Mouse (Mus musculus): Measurements from ENCODE around the gene Ptprj. TPM values are rescaled to one million over a fixed set of nuclear protein-coding genes. Genes with fewer than 3 reads are reported as not detected.

Ptprj gene
- polyA plus RNA-seq, 1 experiment from 2014 or later = 4.2 TPM

GRCm38 (mm10) chr2:90570216-90570615, 10.2 kb downstream of the Ptprj start:
- Histone ChIP-seq H3K9me3 (ENCODE audit: low read length) (no peaks in the 10 kb centered on the region), H3K27ac (ENCODE audit: low read length) (no peak overlapping the region), H3K27me3 (replicated peaks; ENCODE audit: insufficient read depth, low read length) (no peaks in the 10 kb centered on the region), H3K4me3 (ENCODE audit: low read depth, low read length) (no peak overlapping the region), H3K9ac (replicated peaks; ENCODE audit: low read depth) (no peak overlapping the region), H3K4me2 (replicated peaks; ENCODE audit: low read depth, low read length) (no peak overlapping the region), H3K36me3 (ENCODE audit: insufficient read depth, low read length) (no peaks in the 10 kb centered on the region), H3K4me1 (ENCODE audit: insufficient read depth, low read depth, low read length) (peaks cover 5% of the 10 kb centered on the region; the same call in 1 of the 2 replicates)
- no peak for ATAC-seq
- WGBS = 79% methylated on average over 10 of the region's 10 CpGs
- no peak for TF ChIP-seq CTCF (IDR thresholded peaks at IDR 0.05)
- no peak for TF ChIP-seq EP300 (IDR thresholded peaks at IDR 0.05)
- DNase-seq (ENCODE audit: low spot score) = no peak

GRCm38 (mm10) chr2:90568961-90569481, 11.4 kb downstream of the Ptprj start:
- DNase-seq (ENCODE audit: low spot score) = no peak
- no peaks in the 10 kb centered on the region for H3K36me3 ChIP-seq (ENCODE audit: insufficient read depth, low read length)
- 79% methylated on average over 7 of the region's 7 CpGs for WGBS

GRCm38 (mm10) chr2:90568091-90568490, 12.4 kb downstream of the Ptprj start:
- no peak overlapping the region for H3K27ac ChIP-seq (ENCODE audit: low read length)
- no peak for TF ChIP-seq CTCF (IDR thresholded peaks at IDR 0.05)
- no peak for TF ChIP-seq EP300 (IDR thresholded peaks at IDR 0.05)

More at GRCm38 (mm10) chr2:90568961-90569481, 11.4 kb downstream of the Ptprj start:
- H3K9me3 ChIP-seq (ENCODE audit: low read length) = no peaks in the 10 kb centered on the region
- no peak overlapping the region for H3K4me3 ChIP-seq (ENCODE audit: low read depth, low read length)
- H3K9ac ChIP-seq (replicated peaks; ENCODE audit: low read depth) = no peak overlapping the region
- H3K4me2 ChIP-seq (replicated peaks; ENCODE audit: low read depth, low read length) = no peak overlapping the region
- peak; percentile 37; the same call in 1 of the 2 replicates for ATAC-seq
- no peaks in the 10 kb centered on the region for H3K27me3 ChIP-seq (replicated peaks; ENCODE audit: insufficient read depth, low read length)
- TF ChIP-seq CTCF (IDR thresholded peaks at IDR 0.05) (no peak), EP300 (IDR thresholded peaks at IDR 0.05) (no peak)
- H3K4me1 ChIP-seq (ENCODE audit: insufficient read depth, low read depth, low read length) = peaks cover 5% of the 10 kb centered on the region; the same call in 1 of the 2 replicates
- H3K27ac ChIP-seq (ENCODE audit: low read length) = no peak overlapping the region

GRCm38 (mm10) chr2:90566773-90567528, 13.5 kb downstream of the Ptprj start:
- Histone ChIP-seq H3K9me3 (ENCODE audit: low read length) (no peaks in the 10 kb centered on the region), H3K4me3 (ENCODE audit: low read depth, low read length) (no peak overlapping the region), H3K9ac (replicated peaks; ENCODE audit: low read depth) (no peak overlapping the region), H3K4me1 (ENCODE audit: insufficient read depth, low read depth, low read length) (0 out of 2 replicates have a peak, but pooled peaks cover under 1% of the 10 kb centered on the region), H3K27me3 (replicated peaks; ENCODE audit: insufficient read depth, low read length) (no peaks in the 10 kb centered on the region), H3K27ac (ENCODE audit: low read length) (no peak overlapping the region), H3K4me2 (replicated peaks; ENCODE audit: low read depth, low read length) (no peak overlapping the region), H3K36me3 (ENCODE audit: insufficient read depth, low read length) (no peaks in the 10 kb centered on the region)
- no peak for ATAC-seq
- WGBS = 73% methylated on average over 8 of the region's 8 CpGs
- TF ChIP-seq CTCF (IDR thresholded peaks at IDR 0.05) (no peak), EP300 (IDR thresholded peaks at IDR 0.05) (no peak)
- DNase-seq (ENCODE audit: low spot score) = no peak

More at GRCm38 (mm10) chr2:90568091-90568490, 12.4 kb downstream of the Ptprj start:
- peaks cover 5% of the 10 kb centered on the region; the same call in 1 of the 2 replicates for H3K4me1 ChIP-seq (ENCODE audit: insufficient read depth, low read depth, low read length)
- H3K36me3 ChIP-seq (ENCODE audit: insufficient read depth, low read length) = no peaks in the 10 kb centered on the region
- ATAC-seq (no peak), DNase-seq (ENCODE audit: low spot score) (no peak)
- H3K9me3 ChIP-seq (ENCODE audit: low read length) = no peaks in the 10 kb centered on the region
- H3K4me2 ChIP-seq (replicated peaks; ENCODE audit: low read depth, low read length) = no peak overlapping the region
- 89% methylated on average over 7 of the region's 7 CpGs for WGBS
- H3K27me3 ChIP-seq (replicated peaks; ENCODE audit: insufficient read depth, low read length) = no peaks in the 10 kb centered on the region
- no peak overlapping the region for H3K4me3 ChIP-seq (ENCODE audit: low read depth, low read length)
- no peak overlapping the region for H3K9ac ChIP-seq (replicated peaks; ENCODE audit: low read depth)

- no peaks in the 10 kb centered on the region for H3K4me1 ChIP-seq (ENCODE audit: insufficient read depth, low read depth, low read length)
- TF ChIP-seq CTCF (IDR thresholded peaks at IDR 0.05) (no peak), EP300 (IDR thresholded peaks at IDR 0.05) (no peak)
- no peak for ATAC-seq
- H3K4me2 ChIP-seq (replicated peaks; ENCODE audit: low read depth, low read length) = no peak overlapping the region
- H3K27me3 ChIP-seq (replicated peaks; ENCODE audit: insufficient read depth, low read length) = no peaks in the 10 kb centered on the region
- no peak overlapping the region for H3K27ac ChIP-seq (ENCODE audit: low read length)
- no peak for DNase-seq (ENCODE audit: low spot score)
- no peak overlapping the region for H3K4me3 ChIP-seq (ENCODE audit: low read depth, low read length)
- H3K36me3 ChIP-seq (ENCODE audit: insufficient read depth, low read length) = no peaks in the 10 kb centered on the region
- 47% methylated on average over 7 of the region's 7 CpGs for WGBS
- no peaks in the 10 kb centered on the region for H3K9me3 ChIP-seq (ENCODE audit: low read length)
- no peak overlapping the region for H3K9ac ChIP-seq (replicated peaks; ENCODE audit: low read depth)
Measured at GRCm38 (mm10) chr2:90566046-90566445, 14.4 kb downstream of the Ptprj start.

GRCm38 (mm10) chr2:90565192-90565929, 15.1 kb downstream of the Ptprj start:
- Histone ChIP-seq H3K4me2 (replicated peaks; ENCODE audit: low read depth, low read length) (no peak overlapping the region), H3K9ac (replicated peaks; ENCODE audit: low read depth) (no peak overlapping the region), H3K9me3 (ENCODE audit: low read length) (no peaks in the 10 kb centered on the region), H3K27ac (ENCODE audit: low read length) (no peak overlapping the region), H3K4me1 (ENCODE audit: insufficient read depth, low read depth, low read length) (no peaks in the 10 kb centered on the region), H3K4me3 (ENCODE audit: low read depth, low read length) (no peak overlapping the region), H3K27me3 (replicated peaks; ENCODE audit: insufficient read depth, low read length) (no peaks in the 10 kb centered on the region), H3K36me3 (ENCODE audit: insufficient read depth, low read length) (no peaks in the 10 kb centered on the region)
- WGBS = 69% methylated on average over 7 of the region's 7 CpGs
- TF ChIP-seq EP300 (IDR thresholded peaks at IDR 0.05) = no peak
- TF ChIP-seq CTCF (IDR thresholded peaks at IDR 0.05) = no peak
- DNase-seq (ENCODE audit: low spot score) (no peak), ATAC-seq (0 out of 2 replicates have a peak, but pooled peaks have one; percentile 18)

All from lung, postnatal 0 days (tissue).